Mouse (Mus musculus) bone marrow macrophage, adult 2 months (primary cell): ENCODE data around the gene Serpinf2.

ENCODE experiments used
- CTCF ChIP-seq: IDR thresholded peaks from 2 replicates; pipeline ENCODE4 v1.5.1; 2012; ENCODE audit warnings: low read depth, mild to moderate bottlenecking, low read length, moderate library complexity
- POLR2A ChIP-seq: IDR thresholded peaks from 2 replicates; pipeline ENCODE4 v1.6.1; 2012; ENCODE audit warnings: mild to moderate bottlenecking, low read depth, low read length, borderline replicate concordance

- TF ChIP-seq CTCF = no peak
- no peak for TF ChIP-seq POLR2A
Observed at GRCm38 (mm10) chr11:75441034-75441433, 1.6 kb upstream of the Serpinf2 start.
